Mouse (Mus musculus) liver (tissue): ENCODE measurements around the gene Tnrc6b.

Experiments used
- DNase-seq: peaks from one replicate; pipeline ENCODE4 v3.0.0-alpha.2; 2020; ENCODE audit warnings: mixed read lengths

Tnrc6b gene

DNA sequence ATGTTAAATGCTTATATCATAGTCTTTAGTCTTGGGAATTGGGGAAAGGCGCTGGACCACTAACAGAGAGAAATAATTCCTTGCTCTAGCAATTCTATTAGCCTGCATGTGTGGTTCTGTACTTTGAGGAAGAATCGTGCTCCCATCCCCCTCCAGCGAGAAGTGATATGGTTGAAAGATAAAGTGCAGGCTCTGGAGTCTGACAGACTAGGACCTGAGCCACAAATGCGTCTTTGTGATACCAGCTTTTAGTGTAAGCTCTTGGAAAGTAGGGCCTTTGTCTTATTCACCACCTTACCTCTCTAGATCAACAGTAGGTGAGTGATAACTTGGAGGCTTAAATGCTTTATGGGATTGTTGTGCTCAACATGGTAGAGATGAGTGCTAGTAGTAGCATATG is 270.1 kb downstream of the Tnrc6b start:
- DNase-seq = peak; percentile 32

DNA sequence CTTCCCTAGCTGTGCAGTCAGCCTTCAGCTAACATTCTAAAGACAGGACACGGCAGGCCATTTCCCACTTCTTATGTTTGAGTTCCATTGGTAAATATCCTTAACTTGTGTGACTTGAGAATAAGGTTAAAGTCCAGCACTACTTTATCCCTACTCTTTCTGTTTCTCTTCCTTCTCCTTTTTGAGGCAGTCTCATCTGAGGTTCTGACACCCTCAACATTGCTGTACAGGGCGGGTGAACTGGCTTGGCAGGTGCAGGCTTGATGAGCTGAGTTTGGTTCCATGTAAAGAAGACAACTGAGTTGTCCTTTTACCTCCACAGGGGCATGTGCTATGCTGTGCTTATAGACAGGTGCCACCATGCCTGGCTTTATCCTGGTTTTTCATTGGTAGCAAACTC is 272.2 kb downstream of the Tnrc6b start:
- no peak for DNase-seq

DNA sequence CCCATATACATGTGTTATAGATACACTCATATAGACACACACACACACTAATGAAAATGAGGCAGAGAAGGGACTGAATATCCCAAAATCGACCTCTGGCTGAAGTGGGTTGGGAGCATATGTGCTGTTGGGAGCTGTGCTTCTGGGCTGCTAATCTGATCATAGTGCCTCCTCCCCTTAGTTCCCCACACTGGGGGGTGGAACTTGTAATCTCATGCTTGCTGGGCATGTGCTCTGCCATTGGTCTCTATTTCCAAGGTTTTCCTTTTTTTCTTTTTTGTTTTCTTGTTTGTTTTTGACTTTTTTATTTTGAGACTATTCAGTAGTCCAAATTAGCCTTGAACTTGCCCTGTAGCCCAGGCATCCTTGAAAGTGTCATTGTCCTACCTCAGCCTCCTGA is 277.2 kb downstream of the Tnrc6b start:
- no peak for DNase-seq

DNA sequence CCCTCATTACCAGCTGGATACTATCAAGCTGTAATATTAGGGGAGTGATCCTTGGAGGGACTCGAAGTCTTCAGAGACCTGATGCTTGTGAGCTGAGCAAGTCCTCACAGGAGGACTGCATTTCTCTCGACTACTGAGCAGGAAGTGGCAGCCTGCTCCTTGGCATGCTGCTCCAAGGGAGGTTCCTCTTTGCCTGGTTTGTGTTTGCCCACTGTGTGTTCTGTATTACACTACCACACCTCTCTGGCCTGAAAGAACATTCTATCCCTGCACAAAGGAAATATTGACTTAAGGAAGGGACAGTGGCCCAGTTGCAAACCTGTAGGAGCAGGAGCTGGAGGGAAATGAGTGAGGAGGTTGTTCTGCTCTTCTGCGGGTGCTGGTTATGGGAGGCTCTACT is 278.6 kb downstream of the Tnrc6b start:
- no peak for DNase-seq
